Mouse (Mus musculus) left cerebral cortex, adult 9 months (tissue): ENCODE data around the gene Idua.

Experiments
- DNase-seq, 2 experiments: peaks; one replicate each; pipeline ENCODE4 v3.0.0; 2022; ENCODE audit warnings: low spot score in 2 of 2

Idua gene

GRCm38 (mm10) chr5:108680871-108681270 is 20.7 kb downstream of the Idua start:
- DNase-seq = no peak

GRCm38 (mm10) chr5:108689091-108689490 is 29.0 kb downstream of the Idua start:
- no peak for DNase-seq

- no peak for DNase-seq
These were observed 31.0 kb downstream of the Idua start for GRCm38 (mm10) chr5:108691152-108691551.

- DNase-seq = no peak
These were observed 32.1 kb downstream of the Idua start, which contains the start of gene Fgfrl1 for GRCm38 (mm10) chr5:108692271-108692670. Gene Fgfrl1 (plus strand): TSS chr5:108692382.

GRCm38 (mm10) chr5:108693872-108694288 is 33.7 kb downstream of the Idua start:
- DNase-seq = peak in 1 of 2 experiments; percentile 53

GRCm38 (mm10) chr5:108694352-108695261 is 34.5 kb downstream of the Idua start:
- no peak for DNase-seq

GRCm38 (mm10) chr5:108695861-108696260 is 35.7 kb downstream of the Idua start:
- DNase-seq = no peak

- no peak for DNase-seq
These were observed 36.4 kb downstream of the Idua start for GRCm38 (mm10) chr5:108696542-108696941.

- peak; percentile 43 to 72 for DNase-seq
These were observed 37.2 kb downstream of the Idua start for GRCm38 (mm10) chr5:108697341-108697753.

GRCm38 (mm10) chr5:108700346-108700745 is 40.2 kb downstream of the Idua start:
- no peak for DNase-seq

- DNase-seq = no peak
These were observed 41.4 kb downstream of the Idua start for GRCm38 (mm10) chr5:108701341-108702021.

GRCm38 (mm10) chr5:108703754-108704626 is 43.9 kb downstream of the Idua start:
- no peak for DNase-seq

- DNase-seq = no peak
These were observed 47.6 kb downstream of the Idua start for GRCm38 (mm10) chr5:108707758-108708157.

GRCm38 (mm10) chr5:108708419-108708818 is 48.3 kb downstream of the Idua start:
- DNase-seq = no peak

- no peak for DNase-seq
These were observed 49.0 kb downstream of the Idua start for GRCm38 (mm10) chr5:108708981-108709731.

- DNase-seq = no peak
These were observed 51.8 kb downstream of the Idua start for GRCm38 (mm10) chr5:108711968-108712367.

- no peak for DNase-seq
These were observed 53.0 kb downstream of the Idua start for GRCm38 (mm10) chr5:108713096-108713495.

- DNase-seq = no peak
These were observed 53.6 kb downstream of the Idua start for GRCm38 (mm10) chr5:108713691-108714090.

GRCm38 (mm10) chr5:108714149-108714548 is 54.0 kb downstream of the Idua start:
- DNase-seq = peak in 1 of 2 experiments; percentile 44

- DNase-seq = no peak
These were observed 55.8 kb downstream of the Idua start for GRCm38 (mm10) chr5:108715974-108716373.

GRCm38 (mm10) chr5:108718051-108718450 is 57.9 kb downstream of the Idua start:
- DNase-seq = no peak
